Mouse (Mus musculus): Measurements from ENCODE around the gene Vmn1r232. TPM values are rescaled to one million over a fixed set of nuclear protein-coding genes. Genes with fewer than 3 reads are reported as not detected.

Vmn1r232 gene
- polyA plus RNA-seq (2012; rRNA removed) = not detected in 2 replicates

- no peak for DNase-seq (ENCODE audit: extremely low spot score in 1 of 2, low spot score in 1 of 2)
These were observed at the start of gene Vmn1r232 for GRCm38 (mm10) chr17:20919614-20920013. Gene Vmn1r232, minus strand, starts transcription at chr17:20919714.

GRCm38 (mm10) chr17:20966681-20967080, 47.2 kb upstream of the Vmn1r232 start:
- DNase-seq (ENCODE audit: extremely low spot score in 1 of 2, low spot score in 1 of 2) = no peak

- DNase-seq (ENCODE audit: extremely low spot score in 1 of 2, low spot score in 1 of 2) = no peak
These were observed 45.9 kb upstream of the Vmn1r232 start for GRCm38 (mm10) chr17:20965421-20965820.

- no peak for DNase-seq (ENCODE audit: extremely low spot score in 1 of 2, low spot score in 1 of 2)
These were observed 40.9 kb upstream of the Vmn1r232 start for GRCm38 (mm10) chr17:20960386-20960785.

- DNase-seq (ENCODE audit: extremely low spot score in 1 of 2, low spot score in 1 of 2) = no peak
These were observed 27.1 kb upstream of the Vmn1r232 start for GRCm38 (mm10) chr17:20946636-20947035.

GRCm38 (mm10) chr17:20946026-20946565, 26.6 kb upstream of the Vmn1r232 start:
- DNase-seq (ENCODE audit: extremely low spot score in 1 of 2, low spot score in 1 of 2) = peak in 1 of 2 experiments; percentile 16

GRCm38 (mm10) chr17:20944985-20945891, 25.7 kb upstream of the Vmn1r232 start, which contains the start of gene Ppp2r1a:
Gene Ppp2r1a, plus strand, starts transcription at chr17:20945311.
- peak; percentile 100 for DNase-seq (ENCODE audit: extremely low spot score in 1 of 2, low spot score in 1 of 2)

- DNase-seq (ENCODE audit: extremely low spot score in 1 of 2, low spot score in 1 of 2) = no peak
These were observed 24.7 kb upstream of the Vmn1r232 start for GRCm38 (mm10) chr17:20944226-20944625.

- DNase-seq (ENCODE audit: extremely low spot score in 1 of 2, low spot score in 1 of 2) = no peak
These were observed 14.5 kb downstream of the Vmn1r232 start, which contains the start of gene Vmn1r231 for GRCm38 (mm10) chr17:20904991-20905390. Gene Vmn1r231, minus strand, starts transcription at chr17:20905091.

Other genes starting within 250 kb of the Vmn1r232 start
- not detected in 2 replicates for gene Vmn1r226, start 236.9 kb downstream of the Vmn1r232 start, polyA plus RNA-seq (2012; rRNA removed)
- not detected in 2 replicates for gene Vmn1r227, start 189.9 kb downstream of the Vmn1r232 start, polyA plus RNA-seq (2012; rRNA removed)
- gene Vmn1r228, start 133.6 kb downstream of the Vmn1r232 start, polyA plus RNA-seq (2012; rRNA removed) = not detected in 2 replicates
- not detected in 2 replicates for gene Vmn1r229, start 108.2 kb downstream of the Vmn1r232 start, polyA plus RNA-seq (2012; rRNA removed)
- gene Vmn1r230, start 79.3 kb downstream of the Vmn1r232 start, polyA plus RNA-seq (2012; rRNA removed) = not detected in 2 replicates
- gene Vmn1r231, start 14.6 kb downstream of the Vmn1r232 start, polyA plus RNA-seq (2012; rRNA removed) = not detected in 2 replicates
- gene Ppp2r1a, start 25.6 kb upstream of the Vmn1r232 start, polyA plus RNA-seq (2012; rRNA removed) = 558 and 595 TPM in 2 replicates
- not detected in 2 replicates for gene Vmn1r233, start 76.8 kb upstream of the Vmn1r232 start, polyA plus RNA-seq (2012; rRNA removed)
- gene Zfp160, start 89.2 kb upstream of the Vmn1r232 start, polyA plus RNA-seq (2012; rRNA removed) = 15.4 and 19.1 TPM in 2 replicates